Mouse (Mus musculus): ENCODE measurements around the gene Nup93.

The Nup93 gene

DNA sequence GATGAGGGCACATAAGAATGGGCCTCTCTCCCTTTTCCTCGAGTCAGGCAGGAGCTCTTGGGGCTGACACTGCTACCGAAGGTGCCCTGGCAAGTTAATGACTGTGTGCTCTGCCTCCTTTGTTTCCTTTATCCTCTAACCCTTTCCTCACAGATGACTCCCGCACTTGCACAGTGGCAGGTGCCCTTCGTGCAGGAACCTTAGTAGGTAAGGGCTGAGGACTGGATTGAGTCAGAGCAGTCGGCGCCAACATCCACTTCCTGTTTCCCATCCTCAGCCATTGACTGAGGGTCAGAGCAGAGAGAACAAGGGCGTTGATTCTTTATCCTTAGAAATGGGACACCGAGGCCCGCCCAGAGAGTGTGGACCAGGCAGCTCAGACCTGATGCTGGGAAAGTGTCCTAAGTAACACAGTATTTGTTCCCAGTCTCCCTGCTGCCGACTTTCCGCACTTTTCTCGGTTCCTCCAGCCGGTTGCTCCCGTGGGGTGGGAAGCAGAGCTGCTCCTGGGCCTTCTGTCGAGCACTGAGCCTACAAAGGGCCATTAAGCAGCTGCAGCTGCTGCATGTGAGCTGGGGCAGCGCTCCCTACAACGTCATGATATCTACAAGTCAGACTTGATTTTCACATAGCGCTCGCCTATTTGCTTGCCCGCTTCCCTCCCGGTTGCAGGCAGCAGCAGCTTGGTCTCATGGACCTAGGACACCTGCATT is 26.9 kb upstream of the Nup93 start:
- DNase-seq = no peak

DNA sequence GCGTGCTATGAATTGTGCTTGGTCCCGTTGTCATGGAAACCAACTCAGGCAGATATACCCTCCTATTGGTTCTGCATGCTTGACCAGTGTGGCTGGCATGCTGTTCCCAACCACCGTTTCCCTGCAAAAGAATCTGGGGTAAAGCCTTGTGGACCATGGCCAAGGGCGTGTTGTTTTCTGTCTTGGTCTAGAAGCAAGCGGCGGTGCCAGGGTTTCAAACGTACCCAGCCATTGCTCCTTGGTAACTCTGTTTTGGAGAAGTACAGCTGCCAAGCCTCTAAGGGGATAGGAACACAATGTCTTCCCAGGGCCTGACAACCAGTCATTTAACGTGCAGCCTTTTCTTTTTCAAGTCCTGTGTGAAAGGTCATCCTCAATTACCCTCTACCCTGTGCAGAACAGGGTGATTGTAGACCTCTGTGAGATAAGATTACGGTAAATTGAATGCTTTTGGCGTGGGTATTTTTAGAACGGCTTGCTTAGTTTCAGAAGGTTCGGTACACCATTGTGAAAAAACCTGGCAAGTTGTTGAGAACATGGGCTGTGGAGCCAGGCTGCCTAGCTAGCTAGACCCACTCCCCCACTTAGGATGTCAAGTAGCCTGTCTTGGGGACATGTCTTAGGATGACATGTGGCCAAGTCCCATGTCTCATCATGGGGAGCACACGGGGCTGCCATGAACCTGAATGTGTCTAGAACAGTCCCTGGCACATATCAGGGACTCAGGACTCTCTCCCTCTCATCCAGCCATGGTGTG is 24.9 kb upstream of the Nup93 start:
- peak; percentile 32 for DNase-seq

- DNase-seq = peak; percentile 89
Observed at GRCm38 (mm10) chr8:94191101-94191691, 23.2 kb upstream of the Nup93 start.

DNA sequence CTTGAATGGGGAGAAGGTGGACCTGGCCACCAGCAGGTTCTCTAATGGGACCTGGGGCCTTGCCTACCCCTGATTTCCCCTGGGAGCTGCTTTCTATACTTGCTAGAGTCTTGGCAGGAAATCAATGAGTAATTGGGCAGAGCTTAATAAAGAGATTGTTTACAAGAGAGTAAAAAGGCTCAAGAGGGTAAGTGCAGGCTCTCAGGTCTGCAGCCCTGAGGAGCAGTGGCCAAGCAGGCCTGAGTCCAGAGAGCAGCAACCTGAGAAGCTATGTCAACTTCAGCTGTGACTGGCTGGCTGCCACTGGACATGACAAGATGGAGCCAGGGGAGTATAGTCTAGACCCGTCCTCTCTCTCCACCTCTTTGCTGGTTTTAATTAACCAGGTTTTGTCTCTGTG is 21.4 kb upstream of the Nup93 start:
- peak; percentile 25 for DNase-seq

DNA sequence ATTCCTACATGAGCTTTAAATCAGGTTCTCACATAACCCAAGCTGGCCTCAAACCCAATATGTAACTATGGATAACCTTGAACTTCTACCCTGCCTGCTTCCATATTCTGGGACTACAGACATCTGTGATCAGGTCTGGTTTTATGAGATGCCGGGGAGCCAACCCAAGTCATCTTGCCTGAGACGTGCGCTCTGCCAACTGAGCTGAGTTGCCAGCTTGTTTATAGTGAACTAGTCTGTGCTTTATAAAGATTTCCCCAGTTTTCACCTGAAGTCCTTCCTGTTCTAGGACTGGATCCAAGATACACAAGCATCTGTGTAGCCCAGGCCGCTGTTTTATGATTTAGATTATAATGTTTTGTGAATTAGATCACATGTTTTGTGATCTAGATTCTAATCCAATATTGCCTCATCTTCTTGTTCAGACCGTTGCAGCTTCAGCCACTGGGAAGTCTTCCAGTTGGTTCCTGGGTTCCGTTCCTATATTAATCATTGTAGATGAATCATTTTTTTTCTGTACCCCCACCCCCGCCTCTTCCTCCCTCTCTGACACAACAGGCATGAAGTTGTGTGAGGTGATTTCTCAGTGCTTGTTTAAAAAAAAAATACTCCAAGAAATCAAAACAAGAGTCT is 19.7 kb upstream of the Nup93 start:
- no peak for DNase-seq

GRCm38 (mm10) chr8:94199202-94199869 is 15.0 kb upstream of the Nup93 start:
- peak; percentile 75 for DNase-seq

- no peak for DNase-seq
Observed at GRCm38 (mm10) chr8:94204043-94204442, 10.3 kb upstream of the Nup93 start.

DNA sequence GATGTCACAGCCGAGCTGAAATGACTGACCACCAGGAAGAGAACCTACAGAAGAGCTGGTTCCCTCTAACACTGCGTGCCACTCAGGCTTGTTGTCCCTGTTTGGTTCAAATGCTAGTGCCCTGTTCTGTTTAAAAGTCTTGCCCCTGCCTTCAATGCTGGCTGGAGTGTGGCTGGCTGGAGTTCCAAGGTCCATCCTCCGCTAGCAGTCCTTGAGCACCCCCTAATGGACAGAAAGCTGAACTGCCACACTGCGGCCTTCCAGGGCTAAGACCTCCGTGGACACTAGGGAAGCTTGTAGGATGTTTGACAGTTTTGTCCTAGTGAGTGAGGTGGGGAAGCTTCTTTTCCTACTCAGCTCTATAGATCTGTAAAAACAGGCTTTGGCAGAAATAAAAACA is 8.6 kb upstream of the Nup93 start:
- DNase-seq = peak; percentile 78

GRCm38 (mm10) chr8:94206256-94206655 is 8.1 kb upstream of the Nup93 start:
- DNase-seq = no peak

- DNase-seq = no peak
Observed at GRCm38 (mm10) chr8:94207491-94207890, 6.9 kb upstream of the Nup93 start.

DNA sequence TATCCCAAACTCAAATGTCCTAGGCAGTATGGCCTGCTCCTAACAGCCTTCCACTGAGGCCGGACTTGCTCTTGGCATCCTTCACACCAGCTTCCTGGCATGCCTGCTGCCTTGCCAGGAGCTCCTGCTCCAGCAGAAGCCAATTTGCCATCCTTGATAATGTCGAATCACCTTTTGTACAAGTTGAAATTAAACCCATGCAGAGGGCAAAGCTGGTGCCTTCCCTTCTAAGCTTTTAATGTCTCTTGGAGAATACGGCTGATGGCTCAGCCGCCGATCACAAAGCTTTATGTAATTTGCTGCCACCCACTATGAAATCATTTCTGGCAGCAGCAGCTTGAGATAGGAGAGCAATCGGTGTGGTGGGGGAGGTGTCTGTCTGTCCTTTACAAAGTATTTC is 4.7 kb upstream of the Nup93 start:
- DNase-seq = no peak

GRCm38 (mm10) chr8:94210225-94210624 is 4.1 kb upstream of the Nup93 start:
- no peak for DNase-seq

GRCm38 (mm10) chr8:94213819-94214218 is 545 bp upstream of the Nup93 start:
- no peak for DNase-seq

DNA sequence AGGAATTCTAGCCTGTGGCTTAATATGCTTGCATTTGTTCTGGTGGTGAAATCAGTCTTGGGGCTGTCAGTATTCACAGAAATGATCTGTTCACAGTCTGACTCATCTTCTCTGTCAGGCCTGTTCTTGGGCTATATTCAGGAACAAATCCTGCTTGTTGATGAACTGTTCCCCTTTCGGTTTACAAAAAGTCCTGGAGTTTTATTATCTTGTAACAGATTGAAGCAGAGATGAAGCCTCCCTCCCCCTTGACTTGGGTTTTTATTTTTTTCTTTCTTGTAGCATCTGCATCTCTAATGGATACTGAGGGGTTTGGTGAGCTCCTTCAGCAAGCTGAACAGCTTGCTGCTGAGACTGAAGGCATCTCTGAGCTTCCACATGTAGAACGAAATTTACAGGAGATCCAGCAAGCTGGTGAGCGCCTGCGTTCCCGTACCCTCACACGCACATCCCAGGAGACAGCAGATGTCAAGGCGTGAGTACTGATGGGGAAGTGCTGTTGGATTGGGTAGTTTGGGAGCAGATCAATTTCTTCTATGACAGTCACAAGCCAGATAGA is 13.1 kb downstream of the Nup93 start:
- no peak for DNase-seq

DNA sequence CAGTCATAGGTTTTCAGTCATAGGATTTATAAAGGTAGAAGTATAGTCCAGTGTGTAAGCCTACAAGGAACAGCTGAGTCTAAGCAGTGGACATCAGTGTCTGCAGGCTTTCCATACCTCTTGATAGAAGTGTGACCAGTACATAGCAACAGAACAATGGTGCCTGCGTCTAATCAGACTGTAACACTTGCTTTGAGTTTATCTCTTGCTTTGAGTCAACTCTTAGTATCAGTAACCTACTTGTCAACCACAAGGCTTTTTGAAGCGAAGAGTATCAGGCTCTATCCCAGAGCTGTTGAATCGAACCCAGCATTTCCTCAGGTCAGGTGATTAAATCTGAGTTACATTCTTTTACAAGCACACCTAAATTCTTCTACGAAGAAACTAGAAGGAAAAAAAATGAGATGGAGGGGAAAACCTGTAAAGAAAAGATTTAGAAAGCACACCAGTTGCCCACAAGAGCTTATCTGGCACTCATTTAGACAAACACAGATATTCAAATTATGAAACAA is 25.9 kb downstream of the Nup93 start:
- no peak for DNase-seq

DNA sequence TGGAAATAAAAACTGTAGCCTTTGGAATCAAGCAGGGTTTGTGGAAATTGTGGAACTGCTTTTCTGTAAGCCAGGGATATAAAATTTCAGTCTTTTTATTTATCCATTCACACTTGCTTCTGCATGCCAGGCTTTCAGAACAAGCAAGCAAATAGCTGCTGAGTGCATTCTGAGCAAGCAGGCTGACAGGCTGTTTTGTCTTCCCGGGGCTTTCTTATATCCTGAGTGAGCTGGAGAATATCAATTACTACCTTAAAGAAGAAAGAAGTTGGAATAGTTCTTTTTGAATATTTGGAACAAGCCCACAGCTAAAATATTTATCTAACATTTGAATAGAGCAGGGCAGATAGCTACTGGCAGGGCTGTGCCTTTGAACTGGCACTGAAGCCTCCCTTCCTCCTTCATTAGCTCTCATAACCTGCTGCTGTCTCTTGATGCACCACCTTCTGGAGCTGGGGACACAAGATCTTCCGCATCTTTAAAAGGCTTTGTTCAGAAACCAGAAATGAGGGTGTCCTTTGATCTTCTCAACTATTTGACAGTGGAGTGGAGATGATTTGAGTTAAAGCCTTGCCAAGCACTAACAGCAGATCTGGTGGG is 35.6 kb downstream of the Nup93 start:
- no peak for DNase-seq

- no peak for DNase-seq
Observed at GRCm38 (mm10) chr8:94258881-94259280, 44.5 kb downstream of the Nup93 start.

DNA sequence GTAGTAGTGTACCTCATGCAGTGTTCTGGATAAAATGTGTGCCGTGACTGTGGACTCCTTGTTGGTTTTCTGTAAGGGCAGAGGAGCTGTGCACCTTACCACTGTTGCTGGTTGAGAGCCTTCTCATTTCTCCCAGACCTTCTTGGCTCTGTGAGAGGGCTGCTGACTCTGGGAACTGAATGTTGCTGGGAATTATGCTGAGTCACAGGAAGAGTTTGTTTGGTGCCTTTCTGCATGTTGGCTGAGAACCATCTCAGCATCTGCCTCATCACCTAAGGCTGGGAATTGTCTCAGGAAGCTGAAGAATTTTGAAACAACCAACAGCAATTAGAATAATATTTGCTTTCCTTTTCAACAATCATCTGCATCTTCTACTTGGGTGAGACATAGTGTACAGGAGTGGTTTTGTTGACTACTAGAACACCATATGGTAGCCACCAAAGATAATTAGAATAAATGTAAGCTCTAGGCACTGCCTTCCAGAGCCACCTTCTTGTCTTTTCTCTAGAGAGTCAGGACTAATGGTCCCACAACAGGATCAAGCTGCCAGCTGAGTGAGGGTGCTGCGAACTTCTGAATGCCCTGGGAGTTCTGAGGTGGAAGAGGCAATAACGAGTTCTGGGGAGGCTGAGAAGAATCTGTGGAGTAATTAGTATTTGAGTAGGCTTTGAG is 48.4 kb downstream of the Nup93 start:
- DNase-seq = no peak

DNA sequence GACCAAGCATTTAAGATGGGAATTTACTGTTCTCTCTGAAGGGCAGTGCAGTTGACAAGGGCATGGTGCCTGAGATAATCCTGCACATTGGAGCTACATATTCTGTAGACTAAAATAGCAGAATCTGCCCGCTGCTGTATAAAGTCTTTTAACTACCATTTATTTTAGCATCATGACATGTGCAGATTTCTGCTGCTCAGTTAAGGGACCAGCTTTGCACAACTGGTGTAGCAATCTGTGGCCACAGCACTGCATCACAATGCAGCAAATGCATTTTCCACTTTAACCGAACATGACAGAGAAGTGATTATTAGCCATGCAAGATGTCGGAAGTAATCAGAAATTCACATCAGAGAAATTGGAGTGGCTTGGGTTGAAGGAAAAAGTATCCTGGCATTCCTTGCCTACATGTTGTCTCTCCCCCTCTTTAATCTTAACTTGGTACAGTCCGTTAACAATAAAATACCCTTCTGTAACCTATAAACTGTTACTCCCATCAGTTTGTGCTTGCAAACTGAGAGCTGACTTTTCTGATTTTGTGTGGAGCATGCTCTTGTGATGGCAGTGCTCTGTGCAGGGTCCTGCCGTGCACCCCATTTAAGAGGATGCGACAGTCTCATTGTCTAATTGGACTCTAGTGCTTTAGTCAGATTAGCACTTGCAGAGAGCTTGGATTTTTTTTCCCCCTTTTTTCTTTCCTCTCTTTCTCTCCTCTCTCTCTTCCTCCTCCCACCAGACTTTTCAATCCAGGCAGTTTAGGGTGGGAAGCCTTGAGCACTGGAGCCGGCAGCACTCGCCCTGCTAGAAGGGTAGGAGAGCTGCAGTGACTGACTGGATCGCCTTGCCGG is 52.2 kb downstream of the Nup93 start:
- no peak for DNase-seq

- no peak for DNase-seq
Observed at GRCm38 (mm10) chr8:94268359-94268890, 54.1 kb downstream of the Nup93 start.
